Mouse (Mus musculus) cerebellum, postnatal 36 days (tissue): ENCODE data around the gene Pou2f3.
"Not testable (repeated sequence)": the region's sequence is repeated elsewhere in the genome, so short reads cannot be mapped to it uniquely, and the experiment has no call there.

ENCODE experiments used
- DNase-seq, 2 experiments: peaks; one replicate each; pipeline ENCODE4 v3.0.0; 2021 to 2022; ENCODE audit warnings: mixed read lengths in 2 of 2

Gene Pou2f3

DNA sequence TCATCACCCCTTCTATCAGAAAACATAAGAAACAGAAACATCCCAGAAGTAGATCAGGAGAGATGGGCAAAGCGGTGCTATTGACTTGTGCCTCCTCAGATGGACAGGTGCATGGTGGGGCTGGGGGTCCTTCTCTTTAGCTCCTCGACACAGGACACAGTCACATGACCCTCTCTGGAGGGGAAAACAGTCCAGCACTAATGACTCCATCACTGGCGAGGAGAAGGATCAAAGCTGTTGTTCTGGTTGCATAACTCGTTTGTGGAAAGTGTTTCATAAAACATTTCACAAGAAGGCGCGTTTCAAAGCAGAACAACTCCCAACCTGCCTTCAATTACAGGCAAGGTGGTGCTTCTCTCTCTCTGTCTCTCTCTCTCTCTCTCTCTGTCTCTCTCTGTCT is 58.4 kb downstream of the Pou2f3 start:
- no peak for DNase-seq

DNA sequence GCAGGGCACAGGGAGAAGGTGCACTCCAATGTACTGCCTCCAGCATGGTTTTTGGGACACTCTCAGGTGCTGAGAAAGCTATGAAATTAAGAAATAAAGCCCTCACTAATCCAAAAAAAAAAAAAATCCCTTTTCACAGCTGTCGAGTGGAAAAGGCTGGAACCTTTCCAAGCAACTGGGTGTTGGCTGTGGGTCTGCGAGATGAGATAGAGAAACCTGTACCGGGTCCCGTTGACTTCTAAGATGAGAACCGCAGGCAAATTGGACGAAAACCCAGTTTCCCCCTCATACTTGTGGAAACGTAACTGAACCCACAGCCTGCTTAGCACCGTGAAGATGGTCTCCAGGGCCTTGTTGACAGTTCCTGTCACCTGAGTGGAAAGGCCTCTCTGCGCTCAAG is 59.2 kb downstream of the Pou2f3 start:
- DNase-seq = no peak

DNA sequence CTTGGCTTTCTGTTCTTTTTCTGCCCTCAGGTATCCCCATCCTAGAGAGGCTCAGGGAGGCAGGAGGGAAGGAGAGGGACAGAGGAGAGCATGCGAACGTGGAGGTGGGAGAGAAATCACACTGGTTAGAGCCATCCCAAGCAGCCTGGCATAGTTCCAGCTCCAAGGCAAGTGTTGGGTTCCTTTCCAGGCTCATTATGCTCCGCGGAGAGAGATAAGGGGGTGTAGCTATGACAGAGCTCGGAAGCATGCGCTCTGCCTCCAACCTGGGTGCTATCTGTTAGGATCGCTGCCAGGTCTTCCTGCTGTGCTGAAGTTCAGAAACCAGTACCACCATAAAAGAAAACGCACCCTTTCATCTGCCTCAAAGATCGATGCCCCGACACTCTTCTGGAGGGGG is 60.1 kb downstream of the Pou2f3 start:
- DNase-seq = peak in 1 of 2 experiments; percentile 15

DNA sequence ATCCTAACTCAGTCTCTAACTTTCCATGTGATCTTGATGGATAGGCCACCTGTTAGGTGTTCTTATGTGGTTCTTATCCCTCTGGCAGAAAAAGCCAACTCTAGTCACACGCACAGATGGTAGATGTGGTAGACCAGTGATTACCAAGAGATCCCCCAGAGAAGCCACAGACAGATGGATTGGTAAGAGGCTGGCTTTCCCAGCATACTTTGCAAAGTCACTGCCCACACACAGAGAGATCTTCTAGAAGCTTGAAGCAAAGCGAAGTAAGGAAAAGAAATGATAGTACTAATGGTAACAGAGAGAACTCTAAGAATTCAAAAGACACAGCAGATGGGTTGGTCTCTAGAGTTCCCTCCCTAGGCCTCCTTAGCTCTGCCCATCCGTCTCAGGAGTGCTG is 60.7 kb downstream of the Pou2f3 start:
- DNase-seq = no peak

DNA sequence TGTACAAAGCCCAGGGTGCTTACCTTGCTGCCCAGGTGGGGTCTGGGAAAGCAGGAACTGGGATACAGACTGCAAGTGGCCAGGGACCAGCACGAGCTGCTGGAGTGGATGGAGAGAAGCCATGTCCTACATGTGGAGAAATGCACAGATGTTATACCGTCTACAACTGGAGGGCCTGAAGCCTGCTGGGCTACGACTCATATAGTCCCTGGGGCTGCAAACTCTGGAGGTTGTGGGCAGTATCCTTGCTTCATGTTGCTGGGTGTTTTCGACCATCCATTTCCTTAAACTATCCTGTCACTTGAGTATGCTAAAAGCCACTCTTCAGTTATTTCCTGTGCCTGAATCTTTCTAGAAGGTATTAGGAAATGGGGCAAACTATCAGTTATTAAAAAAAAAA is 65.0 kb downstream of the Pou2f3 start:
- no peak for DNase-seq

DNA sequence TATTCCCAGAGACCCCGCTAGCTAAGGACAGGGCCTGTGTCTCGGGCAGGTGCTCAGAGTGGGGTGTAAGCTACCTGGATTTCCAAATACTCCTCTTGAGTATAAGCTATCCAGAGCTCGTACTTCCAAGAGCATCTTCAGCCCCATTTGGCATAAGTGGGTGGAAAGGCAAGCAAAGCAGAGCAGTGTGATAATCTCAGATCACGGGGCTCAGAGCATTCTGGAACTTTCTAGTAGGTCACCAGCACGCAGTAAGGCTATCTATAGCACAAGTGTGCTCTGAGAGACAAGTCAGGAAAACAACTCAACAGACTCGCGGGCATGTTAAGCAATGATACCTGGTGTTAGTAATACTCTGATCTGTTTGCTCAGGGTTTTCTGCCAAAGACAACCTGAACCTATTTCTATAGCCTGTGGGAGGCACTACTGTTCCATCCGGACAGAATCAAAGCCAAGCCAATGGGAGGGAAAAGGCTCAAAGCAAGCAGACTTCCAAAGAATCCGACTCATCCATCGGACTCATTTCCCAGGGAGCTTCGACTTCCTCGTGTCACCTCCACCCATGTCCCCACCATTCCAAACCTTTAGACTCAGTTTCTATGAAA is 65.9 kb downstream of the Pou2f3 start:
- DNase-seq = no peak

DNA sequence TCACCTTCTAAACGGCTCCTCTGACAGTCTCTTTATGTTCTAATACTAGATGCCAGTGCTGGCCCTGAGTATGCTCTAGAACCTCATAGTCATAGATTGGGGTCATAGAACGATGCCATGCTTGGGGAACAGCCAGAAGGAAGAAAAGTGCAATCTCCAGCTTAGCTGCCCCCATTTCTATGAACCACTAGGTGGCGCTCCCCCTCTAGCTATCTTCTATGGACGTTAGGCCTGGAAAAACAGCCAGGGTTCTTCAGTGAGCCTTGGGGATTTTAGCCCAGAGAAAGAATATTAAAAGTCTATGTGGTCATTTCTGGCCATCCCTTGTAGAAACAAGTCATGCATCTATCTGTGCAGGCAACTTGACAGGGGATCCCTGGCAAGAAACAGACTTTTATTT is 68.3 kb downstream of the Pou2f3 start:
- DNase-seq = peak; percentile 60 to 65

DNA sequence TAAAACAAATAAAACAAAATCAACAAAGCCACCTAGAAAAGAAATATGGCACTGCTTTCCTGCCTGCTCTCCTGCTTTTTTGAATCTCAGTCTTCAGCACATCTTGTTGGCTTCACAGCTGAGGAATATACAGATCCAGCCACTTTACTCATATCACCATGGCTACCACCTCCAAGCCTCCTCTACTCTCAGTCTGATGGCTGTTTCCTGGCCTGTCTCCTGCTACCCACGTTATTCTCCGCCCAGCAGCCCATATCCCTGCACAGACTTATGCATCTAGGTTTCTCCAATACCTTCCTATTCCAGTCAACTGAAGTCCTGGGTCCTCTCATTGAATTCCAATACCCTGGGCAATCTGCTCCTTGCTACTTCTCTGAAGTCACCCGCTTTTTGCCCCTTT is 76.6 kb downstream of the Pou2f3 start:
- DNase-seq = no peak

DNA sequence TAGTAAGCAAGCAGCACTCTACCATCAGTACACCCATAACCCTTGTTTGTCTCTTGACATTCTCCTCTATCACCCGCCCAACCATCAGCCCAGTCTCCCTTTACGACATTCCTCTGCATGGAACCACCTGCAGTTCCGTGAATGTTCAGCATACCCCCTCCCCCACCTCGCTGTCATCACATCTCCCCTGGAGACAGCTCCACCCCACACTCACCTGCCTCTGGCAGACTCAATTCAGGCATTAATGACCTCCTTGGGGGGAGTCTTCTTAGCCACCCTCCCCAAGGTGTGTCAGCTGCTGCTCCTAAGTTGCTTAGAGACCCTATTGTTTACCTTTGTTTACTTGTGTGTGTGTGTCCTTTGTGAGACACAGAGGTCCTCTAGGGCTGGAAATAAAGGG is 77.8 kb downstream of the Pou2f3 start:
- no peak for DNase-seq

DNA sequence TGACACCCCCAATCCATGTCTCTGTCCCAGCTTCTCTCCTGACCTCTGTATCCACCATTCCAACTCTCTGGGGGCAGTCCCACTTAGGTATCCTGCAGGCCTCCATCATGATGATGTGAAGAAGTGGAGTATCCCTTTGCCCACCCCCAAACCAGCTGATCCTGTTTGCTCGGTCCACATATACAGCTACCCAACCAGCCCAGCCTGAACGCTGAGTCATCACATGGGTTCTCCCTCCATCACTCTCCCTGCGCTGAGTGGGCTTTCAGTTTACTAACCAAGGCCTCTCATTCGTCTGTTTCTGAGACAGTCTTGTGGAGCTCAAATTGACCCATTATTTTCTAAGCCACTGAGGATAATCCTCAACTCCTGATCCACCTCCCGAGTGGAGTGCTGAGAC is 78.2 kb downstream of the Pou2f3 start:
- DNase-seq = no peak

DNA sequence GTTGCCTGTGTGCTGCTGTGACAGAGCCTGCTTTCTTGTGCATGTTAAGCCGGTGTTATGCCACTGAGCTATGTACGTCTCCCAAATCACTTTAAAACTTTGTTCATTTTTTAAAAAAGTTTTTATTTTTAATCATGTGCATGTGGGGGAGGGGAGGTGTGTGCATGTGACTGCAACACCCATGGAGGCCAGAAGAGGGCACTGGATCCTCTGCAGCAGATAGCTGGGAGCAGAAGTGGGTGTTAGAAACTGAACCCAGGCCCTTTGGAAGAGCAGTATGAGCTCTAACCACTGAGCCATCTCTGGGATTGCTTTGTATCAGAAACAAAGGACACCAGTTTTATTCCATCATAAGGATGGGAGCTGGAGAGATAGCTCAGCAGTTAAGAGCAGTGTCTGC is 79.5 kb downstream of the Pou2f3 start:
- DNase-seq = no peak

DNA sequence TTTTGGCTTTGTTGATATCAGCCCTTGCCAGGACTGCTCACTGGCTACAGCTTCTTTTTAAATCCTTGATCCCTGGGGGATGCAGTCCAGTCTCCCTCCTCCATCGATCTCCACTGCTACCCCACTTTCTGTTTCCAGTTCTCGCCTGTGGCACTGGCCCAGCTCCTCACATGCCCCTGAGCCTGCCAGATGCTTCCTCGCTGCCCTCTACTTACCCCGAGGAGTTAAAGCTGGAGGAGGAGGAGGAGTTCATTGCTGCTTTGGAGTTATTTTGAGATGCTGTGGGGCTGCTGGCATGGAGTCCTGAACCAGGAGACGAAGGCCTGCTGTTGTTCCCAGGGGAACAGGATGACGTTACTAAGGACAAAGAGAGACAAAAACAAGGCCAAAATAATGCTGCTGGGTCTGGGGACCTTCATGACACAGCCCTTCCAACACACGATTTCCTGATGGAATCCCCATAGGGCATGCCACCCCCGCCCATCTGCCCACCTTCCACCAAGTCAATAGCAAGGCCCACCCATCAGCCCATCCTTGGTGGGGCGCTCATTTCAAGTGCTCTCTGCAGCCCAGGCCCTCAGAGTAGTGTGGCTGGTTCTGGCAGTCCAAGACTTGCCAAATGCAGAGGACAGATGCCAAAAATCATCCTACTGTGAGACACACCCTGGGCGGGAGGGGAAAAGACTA is 82.9 kb downstream of the Pou2f3 start:
- no peak for DNase-seq

DNA sequence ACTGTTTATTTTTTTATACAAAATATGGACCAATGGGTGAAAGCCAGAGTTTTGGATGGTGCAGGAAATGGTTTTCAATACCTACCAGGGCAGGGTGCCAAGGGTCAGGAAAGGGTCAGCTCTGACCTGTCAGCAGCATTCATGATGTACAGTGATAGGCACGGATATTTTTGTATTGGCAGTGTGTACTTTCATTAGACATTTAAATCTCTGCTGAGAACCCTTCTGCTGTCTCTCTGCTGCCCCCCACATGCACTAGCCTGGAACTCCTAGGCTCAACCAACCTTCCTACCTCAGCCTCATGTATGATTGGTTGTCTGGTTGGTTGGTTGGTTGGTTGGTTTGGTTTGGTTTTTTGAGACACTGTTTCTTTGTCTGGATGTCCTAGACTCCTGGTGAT is 87.8 kb downstream of the Pou2f3 start:
- no peak for DNase-seq

DNA sequence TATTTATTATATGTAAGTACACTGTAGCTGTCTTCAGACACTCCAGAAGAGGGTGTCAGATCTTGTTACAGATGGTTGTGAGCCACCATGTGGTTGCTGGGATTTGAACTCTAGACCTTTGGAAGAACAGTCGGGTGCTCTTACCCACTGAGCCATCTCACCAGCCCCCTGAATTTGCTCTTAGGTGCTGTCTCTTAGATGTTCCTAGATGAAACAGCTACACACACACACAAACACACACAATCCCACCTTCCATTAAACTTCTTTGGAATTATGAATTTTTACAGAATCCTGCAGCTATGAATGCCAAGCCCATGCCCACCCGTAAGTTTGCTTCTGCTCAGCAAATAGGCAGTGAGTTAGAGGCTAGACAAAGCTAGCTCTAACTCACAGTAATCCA is 88.2 kb downstream of the Pou2f3 start:
- not testable (repeated sequence) for DNase-seq

DNA sequence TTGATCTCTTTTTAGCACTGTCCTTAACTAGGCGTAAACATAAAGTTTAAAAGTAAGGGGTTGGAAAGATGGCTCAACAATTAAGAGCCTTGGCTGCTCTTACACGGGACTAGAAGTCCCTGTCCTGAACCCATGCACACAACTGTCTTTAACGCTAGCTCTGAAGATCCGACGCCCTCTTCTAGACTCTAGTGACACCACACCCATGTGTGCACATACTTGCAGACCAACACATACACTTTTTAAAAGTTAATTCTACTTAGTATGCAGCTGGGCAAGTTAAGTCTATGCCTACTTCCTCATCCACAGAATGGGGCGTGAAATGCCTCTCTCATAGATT is 93.2 kb downstream of the Pou2f3 start:
- DNase-seq = no peak

DNA sequence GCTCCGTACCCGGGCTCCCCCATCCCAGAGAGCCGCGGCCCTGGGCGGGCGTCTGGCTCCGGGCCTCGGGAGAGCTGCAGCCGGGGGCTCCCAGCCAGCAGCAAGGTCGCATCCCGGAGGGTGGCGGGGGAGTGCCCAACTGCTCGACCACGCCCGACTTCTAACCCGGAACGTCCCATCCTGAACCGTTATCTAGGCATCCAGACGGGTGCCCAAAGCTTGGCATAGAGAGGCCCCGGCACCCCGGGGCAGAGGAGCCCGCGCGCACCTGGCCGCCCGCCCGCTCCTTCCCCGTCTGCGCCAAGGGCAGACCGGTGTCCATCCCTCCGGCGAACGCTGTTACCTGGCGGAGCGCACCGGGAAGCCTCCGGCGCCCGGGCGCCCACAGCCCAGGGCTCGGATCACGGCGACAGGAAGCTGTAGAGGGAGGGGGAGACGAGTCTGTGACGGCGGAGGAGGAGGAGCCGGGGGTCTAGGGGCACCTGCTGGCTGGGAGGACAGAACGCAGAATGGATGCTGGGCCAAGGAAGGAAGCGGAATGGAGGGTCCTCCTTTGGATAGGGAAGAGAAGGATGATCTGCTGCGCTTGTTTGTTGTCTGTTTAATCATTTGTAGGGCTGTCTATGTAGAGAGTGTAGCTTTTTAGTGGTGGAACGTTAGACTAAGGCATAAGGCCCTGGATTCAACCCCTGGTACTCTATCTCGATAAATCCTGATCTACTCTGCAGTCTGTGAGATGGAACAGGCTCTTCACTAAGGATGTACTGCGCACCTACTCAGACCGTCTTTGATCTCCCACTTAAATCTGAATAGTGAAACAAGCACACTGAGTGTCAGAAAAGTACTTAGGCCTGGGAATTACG is 93.8 kb downstream of the Pou2f3 start, which contains the start of gene Tmem136:
Tmem136 (minus strand) TSS at position 437 of the 863 bp plus-strand sequence.
- DNase-seq = peak; percentile 72 to 73

DNA sequence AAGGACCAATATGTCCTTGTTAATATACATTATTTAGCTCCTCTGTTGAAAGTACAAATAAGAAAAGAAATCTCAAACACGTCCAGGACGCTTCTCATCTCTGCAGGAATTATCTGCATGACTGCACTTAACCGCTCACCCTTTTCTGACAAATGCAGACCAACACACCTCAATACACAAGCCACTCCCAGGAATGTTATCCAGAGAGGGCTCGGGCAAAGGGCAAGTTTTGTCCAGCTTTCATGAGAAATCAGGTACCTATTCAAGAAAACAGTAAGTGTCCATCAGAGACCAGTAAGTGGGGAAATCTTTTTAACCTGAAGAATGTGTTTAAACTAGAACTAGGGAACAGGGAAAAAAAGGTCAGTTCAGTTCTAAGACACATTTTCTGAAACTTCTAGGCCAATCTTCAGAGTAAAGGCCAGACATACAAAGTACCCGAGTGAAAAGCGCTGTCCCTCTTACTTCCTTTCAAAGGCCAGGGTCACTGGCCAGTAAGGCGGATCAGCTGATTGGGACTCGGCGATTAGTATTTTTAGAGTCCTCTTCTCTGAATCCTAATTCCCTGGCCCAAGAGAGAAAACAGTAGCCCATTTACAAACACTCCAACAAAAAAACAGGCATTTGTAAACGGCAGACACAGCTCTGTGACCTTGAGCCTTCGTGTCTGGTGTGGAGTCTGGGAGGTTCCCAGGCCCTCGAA is 94.6 kb downstream of the Pou2f3 start:
- DNase-seq = no peak

DNA sequence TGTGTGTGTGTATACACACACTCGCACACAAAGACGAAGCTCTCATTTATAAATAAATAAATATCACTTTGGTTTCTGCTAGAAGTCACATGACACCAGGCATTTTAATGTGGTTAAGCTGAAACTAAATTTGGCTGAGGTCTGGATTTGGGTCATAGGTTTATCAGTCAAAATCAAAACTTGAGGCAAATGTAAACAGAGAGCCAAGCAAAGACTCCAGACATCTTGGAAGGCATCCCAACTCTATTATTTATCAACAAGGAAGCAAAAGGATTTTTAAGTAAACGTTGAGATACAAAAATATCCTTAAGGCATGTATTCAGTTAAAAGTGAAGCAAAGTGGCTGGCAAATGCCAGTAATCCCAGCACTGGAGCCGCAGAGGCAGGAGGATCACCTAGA is 95.3 kb downstream of the Pou2f3 start:
- no peak for DNase-seq

DNA sequence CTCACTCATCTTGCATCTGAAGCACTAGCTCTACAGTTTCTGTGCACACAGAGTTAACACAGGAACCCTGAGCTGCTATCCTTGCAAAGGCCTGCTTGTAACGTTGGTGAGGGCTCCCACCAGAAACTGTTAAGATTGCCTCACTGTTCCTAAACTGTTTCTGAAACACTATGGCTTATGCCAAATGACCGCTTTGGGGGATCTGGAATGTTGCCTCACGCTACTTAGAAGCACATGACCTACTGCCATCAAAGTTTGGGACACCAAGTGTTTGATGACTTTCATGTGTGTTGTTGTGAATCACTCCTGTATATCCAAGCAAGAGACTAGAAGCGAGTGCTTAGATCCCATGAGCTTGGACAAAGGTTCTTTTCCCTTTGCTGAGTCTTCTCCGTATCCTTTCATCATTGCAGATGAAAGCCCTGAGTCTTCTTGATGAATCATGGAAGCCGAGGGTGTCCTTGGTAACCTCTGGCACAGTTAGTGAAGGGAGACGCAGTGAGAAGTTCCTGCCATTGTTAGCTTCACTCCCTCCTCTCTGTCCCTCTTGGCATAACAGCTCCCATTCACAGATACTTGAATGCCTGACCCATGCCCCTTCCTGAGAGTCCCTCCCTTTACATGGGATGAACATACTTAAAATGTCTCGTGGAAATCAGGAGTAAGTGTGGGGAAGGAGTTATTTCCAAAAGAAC is 99.7 kb downstream of the Pou2f3 start:
- no peak for DNase-seq

DNA sequence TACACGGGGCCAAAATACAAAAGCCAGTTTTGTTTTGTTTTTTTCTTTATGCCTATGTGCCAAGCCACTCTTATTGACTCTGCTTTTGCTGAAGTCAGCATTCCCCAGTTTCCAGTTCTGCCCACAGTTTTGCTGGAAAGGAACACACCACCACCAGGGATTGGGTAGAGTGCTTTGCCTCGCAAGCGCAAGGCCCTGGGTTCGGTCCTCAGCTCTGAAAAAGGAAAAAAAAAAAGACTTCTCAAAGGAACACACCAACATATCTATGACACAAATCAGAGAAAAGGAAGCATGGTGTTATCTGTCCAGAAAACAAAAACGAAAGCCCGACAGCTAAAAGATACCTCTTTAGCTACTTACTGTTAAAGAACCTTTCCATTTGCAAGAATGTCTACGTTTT is 101.0 kb downstream of the Pou2f3 start:
- no peak for DNase-seq

DNA sequence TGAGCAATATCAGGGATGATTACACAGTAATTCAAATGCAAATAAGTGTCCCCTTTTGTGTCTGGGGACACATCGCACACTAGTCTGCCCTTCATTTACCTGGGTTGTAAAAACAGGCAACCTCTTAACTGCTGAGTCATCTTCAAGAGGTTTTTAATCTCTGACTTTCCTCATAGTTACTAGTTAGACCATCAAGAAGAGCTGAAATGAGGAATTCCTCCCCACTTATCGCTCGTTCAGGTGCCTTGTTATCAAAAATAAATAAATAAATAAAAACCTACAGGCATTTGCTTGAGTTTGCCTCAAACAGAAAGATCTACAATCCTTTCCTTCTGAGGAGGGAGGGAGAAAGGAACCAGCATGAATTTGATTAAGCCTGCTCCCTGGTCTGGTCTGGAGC is 101.4 kb downstream of the Pou2f3 start:
- DNase-seq = no peak

DNA sequence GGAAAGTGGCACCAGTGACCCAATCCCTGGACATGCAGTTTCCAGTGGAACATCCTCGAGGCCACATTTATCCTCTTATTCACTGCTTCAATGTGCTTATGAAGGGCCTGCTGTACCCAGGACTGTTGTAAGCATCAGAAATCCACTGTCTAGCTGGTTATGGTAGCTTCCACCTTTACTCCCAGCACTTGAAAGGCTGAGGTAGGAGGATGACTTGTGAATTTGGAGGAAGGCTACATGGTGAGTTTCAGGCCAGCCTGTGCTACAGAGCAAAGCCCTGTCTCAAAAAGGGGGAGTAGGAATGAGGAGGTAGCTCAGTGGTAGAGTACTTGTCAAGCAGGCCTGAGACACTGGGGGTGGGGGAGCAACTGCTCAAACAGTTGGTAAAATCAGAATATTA is 102.1 kb downstream of the Pou2f3 start:
- DNase-seq = no peak

DNA sequence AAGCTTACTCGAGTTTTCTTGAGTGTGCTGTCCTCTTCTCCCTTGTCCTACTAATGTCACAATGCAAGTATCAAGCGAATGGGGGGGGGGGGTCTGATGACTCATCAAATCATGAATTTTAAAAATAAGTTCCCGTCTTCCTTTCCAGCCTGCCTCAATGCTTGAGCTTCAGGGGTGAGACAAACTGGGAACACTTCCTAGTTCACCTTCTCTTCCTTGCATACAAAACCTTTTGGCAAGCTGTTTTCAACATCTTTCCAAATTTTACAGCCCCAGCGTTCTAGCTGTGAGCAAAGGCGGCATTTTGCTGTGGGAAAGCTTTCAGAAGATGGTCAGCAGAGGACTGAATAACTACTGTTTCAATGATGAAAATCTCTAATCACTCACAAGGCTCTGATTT is 102.6 kb downstream of the Pou2f3 start:
- no peak for DNase-seq
